ENCODE assay signal across 11 mouse cellular contexts in the genomic region with DNA sequence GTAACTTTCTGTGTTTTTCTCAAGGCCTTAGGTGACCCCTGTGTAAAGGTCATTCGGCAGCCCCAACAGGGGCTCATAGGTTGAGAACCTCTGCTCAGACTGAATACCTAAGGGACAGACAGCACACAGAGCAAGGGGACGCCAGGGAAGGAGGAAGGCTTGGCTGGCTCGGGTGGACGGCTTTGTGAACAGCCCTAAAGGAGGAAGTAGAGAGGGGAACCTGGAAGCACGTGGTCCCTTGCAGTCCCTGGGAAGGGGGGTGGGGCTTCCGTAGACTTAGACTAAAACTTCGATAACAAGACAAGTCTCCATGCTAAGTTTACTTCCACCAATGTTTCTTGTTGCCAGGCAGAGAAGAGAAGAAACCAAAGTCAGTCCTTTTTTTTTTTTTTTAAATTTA. TPM values are rescaled to one million over a fixed set of nuclear protein-coding genes. Genes with fewer than 3 reads are reported as not detected.
A peak's percentile ranks its signal among the peaks of the same experiment; 100 is the strongest.
DNase-seq lines count a peak whose midpoint lies in the region; ATAC-seq lines count a peak whose summit lies in the region.
"Had no signal": no experiment of that assay in that cellular context is flagged by ENCODE, and none has a peak within 500 bp of the region (broad histone marks: within the 10 kb centered on the region; RNA-seq: fewer than 3 reads in every experiment).

No protein-coding gene starts in this region.

- 3% methylated on average over 7 of the region's 7 CpGs for WGBS in macrophage (ENCODE audit: missing documents)
- 63% methylated on average over 7 of the region's 7 CpGs for WGBS in hindbrain, embryonic 16.5 days

- no peak overlapping the region for H3K4me3 ChIP-seq in macrophage (ENCODE audit: inconsistent target)
- H3K4me3 ChIP-seq in hindbrain, embryonic 16.5 days (ENCODE audit: low read length): no peak overlapping the region
- H3K4me3 ChIP-seq: liver, embryonic 13.5 days had no signal

- DNase-seq in layer of hippocampus, adult 11-12 months (ENCODE audit: low spot score): peak; percentile 58
- DNase-seq in layer of hippocampus, postnatal 25 days (ENCODE audit: extremely low spot score in 1 of 2, low spot score in 1 of 2): no peak
- peak; percentile 50 for DNase-seq in T-cell, adult 2 months (ENCODE audit: low spot score)
- peak; percentile 35 for DNase-seq in thymus, postnatal 0 days (ENCODE audit: low spot score)
- no peak for DNase-seq in adrenal gland, adult 2 months
- no peak for DNase-seq in urinary bladder, postnatal 25 days (ENCODE audit: low spot score)
- DNase-seq: embryo, embryonic 11 days; heart, postnatal 4 days; liver, embryonic 13.5 days had no signal

- no peak for ATAC-seq in hindbrain, embryonic 16.5 days

- no peaks in the 10 kb centered on the region for H3K36me3 ChIP-seq in macrophage (ENCODE audit: inconsistent target)
- no peaks in the 10 kb centered on the region for H3K36me3 ChIP-seq in hindbrain, embryonic 16.5 days (ENCODE audit: control insufficient read depth, insufficient read depth, low read length)
- H3K36me3 ChIP-seq: liver, embryonic 13.5 days had no signal

- peaks cover 47% of the 10 kb centered on the region for H3K79me2 ChIP-seq in macrophage (ENCODE audit: inconsistent target)

- H3K9me3 ChIP-seq in hindbrain, embryonic 16.5 days (ENCODE audit: control insufficient read depth, low read length): no peaks in the 10 kb centered on the region
- H3K9me3 ChIP-seq: liver, embryonic 13.5 days had no signal

- peaks cover 37% of the 10 kb centered on the region for H3K4me1 ChIP-seq in hindbrain, embryonic 16.5 days (ENCODE audit: control insufficient read depth, insufficient read depth, low read depth, low read length)

- H3K27ac ChIP-seq in macrophage: peak overlapping the region; percentile 55
- H3K27ac ChIP-seq in hindbrain, embryonic 16.5 days (ENCODE audit: low read depth, low read length): no peak overlapping the region
- H3K27ac ChIP-seq: liver, embryonic 13.5 days had no signal

- no peak overlapping the region for H3K4me2 ChIP-seq in hindbrain, embryonic 16.5 days (ENCODE audit: low read length)
- H3K4me2 ChIP-seq: liver, embryonic 13.5 days had no signal

- H3K27me3 ChIP-seq in hindbrain, embryonic 16.5 days (replicated peaks; ENCODE audit: control insufficient read depth, insufficient read depth, low read length): no peaks in the 10 kb centered on the region

- H3K9ac ChIP-seq in hindbrain, embryonic 16.5 days (ENCODE audit: low read depth, low read length): no peak overlapping the region
- H3K9ac ChIP-seq: liver, embryonic 13.5 days had no signal

RNA-seq across cellular contexts. Expression of a gene that starts 3.0 kb away (rescaled TPM):
- 1 to 10 TPM; 2.5 to 2.7 TPM for total RNA-seq in layer of hippocampus, postnatal 25 days (2021)
- total RNA-seq in macrophage (2018; cell fraction: chromatin; rRNA removed): 10 to 100 TPM in 20 of 26 experiments, 1 to 10 TPM in 6; 4.5 to 70.6 (median 39.8) TPM
- total RNA-seq in macrophage (2018; cell fraction: cytosol; rRNA removed): 10 to 100 TPM; 33.2 to 95.9 (median 60.8) TPM
- total RNA-seq in macrophage (2018; cell fraction: nucleus; rRNA removed): 100 to 1,000 TPM in 2 of 26 experiments, 10 to 100 TPM in 24; 11.9 to 109 (median 63.4) TPM
- 46.2 to 91.4 TPM (median 57.7 TPM) in 3 replicates for polyA plus RNA-seq in macrophage (2018)
- 3.2 and 3.6 TPM in 2 replicates for polyA plus RNA-seq in thymus, postnatal 0 days (2015; fragmentation: Nextera tagmentation; extraction: Ambion mirVana)
- total RNA-seq in adrenal gland, adult 2 months (2021): 1 to 10 TPM; 3.6 to 3.8 TPM
- 2.2 and 2.9 TPM in 2 replicates for polyA plus RNA-seq in adrenal gland, adult 2 months (2012; rRNA removed)
- 2.2 and 2.5 TPM in 2 replicates for polyA plus RNA-seq in hindbrain, embryonic 16.5 days (2015; fragmentation: Nextera tagmentation; extraction: Ambion mirVana)

RNA-seq across cellular contexts. Expression of a gene that starts 48.4 kb away (rescaled TPM):
- 100 to 1,000 TPM; 213 TPM for total RNA-seq in layer of hippocampus, postnatal 25 days (2021)
- total RNA-seq in macrophage (2018; cell fraction: chromatin; rRNA removed): 100 to 1,000 TPM in 2 of 26 experiments, 10 to 100 TPM in 24; 35.9 to 104 (median 78.9) TPM
- total RNA-seq in macrophage (2018; cell fraction: cytosol; rRNA removed): 10 to 100 TPM; 31.5 to 71.3 (median 44.8) TPM
- total RNA-seq in macrophage (2018; cell fraction: nucleus; rRNA removed): 10 to 100 TPM; 33.8 to 91.9 (median 57.5) TPM
- 14.9 to 18.5 TPM (median 15.9 TPM) in 3 replicates for polyA plus RNA-seq in macrophage (2018)
- 9.9 and 13.1 TPM in 2 replicates for polyA plus RNA-seq in thymus, postnatal 0 days (2015; fragmentation: Nextera tagmentation; extraction: Ambion mirVana)
- total RNA-seq in adrenal gland, adult 2 months (2021): 100 to 1,000 TPM in 1 of 2 experiments, 10 to 100 TPM in 1; 80.6 to 103 TPM
- 13.9 and 27.7 TPM in 2 replicates for polyA plus RNA-seq in adrenal gland, adult 2 months (2012; rRNA removed)
- polyA plus RNA-seq in hindbrain, embryonic 16.5 days (2015; fragmentation: Nextera tagmentation; extraction: Ambion mirVana): 9.3 TPM in 2 replicates

RNA-seq across cellular contexts. Expression of a gene that starts 53.2 kb away (rescaled TPM):
- 1 to 10 TPM; 8.4 to 9.4 TPM for total RNA-seq in layer of hippocampus, postnatal 25 days (2021)
- total RNA-seq in macrophage (2018; cell fraction: chromatin; rRNA removed): 100 to 1,000 TPM in 13 of 26 experiments, 10 to 100 TPM in 13; 49.6 to 141 (median 99.2) TPM
- total RNA-seq in macrophage (2018; cell fraction: cytosol; rRNA removed): 10 to 100 TPM; 19.4 to 31.5 (median 24.0) TPM
- 10 to 100 TPM; 25.0 to 74.6 (median 52.3) TPM for total RNA-seq in macrophage (2018; cell fraction: nucleus; rRNA removed)
- polyA plus RNA-seq in macrophage (2018): 16.2 to 29.9 TPM (median 28.5 TPM) in 3 replicates
- 74.8 and 83.2 TPM in 2 replicates for polyA plus RNA-seq in thymus, postnatal 0 days (2015; fragmentation: Nextera tagmentation; extraction: Ambion mirVana)
- total RNA-seq in adrenal gland, adult 2 months (2021): 10 to 100 TPM; 40.0 to 48.8 TPM
- 60.8 and 83.2 TPM in 2 replicates for polyA plus RNA-seq in adrenal gland, adult 2 months (2012; rRNA removed)
- polyA plus RNA-seq in hindbrain, embryonic 16.5 days (2015; fragmentation: Nextera tagmentation; extraction: Ambion mirVana): 34.2 and 36.4 TPM in 2 replicates

Comparison
In these comparisons a context has a peak if more than half of its experiments do, and no peak if none do; other contexts are left out.
1. DNase-seq: peak in layer of hippocampus, adult 11-12 months (single experiment), T-cell, adult 2 months (single experiment) and thymus, postnatal 0 days (single experiment); none in layer of hippocampus, postnatal 25 days (0 of 2), adrenal gland, adult 2 months (single experiment) and urinary bladder, postnatal 25 days (single experiment).
2. RNA of a gene that starts 3.0 kb away (polyA plus RNA-seq): 46.2 to 91.4 TPM in macrophage; 3.2 to 3.6 TPM in thymus, postnatal 0 days, 2.2 to 2.9 TPM in adrenal gland, adult 2 months and 2.2 to 2.5 TPM in hindbrain, embryonic 16.5 days; every median in the first group is over 10 times any median in the second.